Mouse (Mus musculus): Measurements from ENCODE around the gene Ppat. TPM values are rescaled to one million over a fixed set of nuclear protein-coding genes. Genes with fewer than 3 reads are reported as not detected.

Gene Ppat
- polyA plus RNA-seq, 1 experiment from 2014 or later = 26.2 TPM

DNA sequence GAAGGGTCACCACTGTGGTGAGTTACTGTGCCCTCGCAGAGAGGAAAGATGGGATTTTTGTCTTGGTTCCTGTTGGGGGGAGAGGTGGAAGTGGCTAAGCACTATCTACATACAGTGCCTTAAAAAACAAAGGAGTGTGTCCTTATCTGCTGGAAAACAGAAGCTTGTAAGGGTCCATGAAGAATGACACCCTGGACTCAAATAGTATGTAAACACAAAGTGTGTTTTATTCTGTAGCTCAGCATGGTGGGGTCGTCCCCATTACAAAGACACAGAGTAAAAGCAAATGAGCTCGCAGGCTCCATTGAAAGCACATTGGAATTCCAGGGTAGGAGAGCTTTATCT, 45.3 kb downstream of the Ppat start:
- Histone ChIP-seq H3K4me1 (ENCODE audit: control insufficient read depth, insufficient read depth, low read length) (0 out of 2 replicates have a peak, but pooled peaks cover 6% of the 10 kb centered on the region), H3K9ac (ENCODE audit: low read length) (peak overlapping the region; percentile 84), H3K27me3 (ENCODE audit: control insufficient read depth, insufficient read depth, low read length) (no peaks in the 10 kb centered on the region), H3K4me3 (replicated peaks; ENCODE audit: low read length) (peak overlapping the region; percentile 80), H3K9me3 (replicated peaks; ENCODE audit: control insufficient read depth, low read length) (no peaks in the 10 kb centered on the region), H3K27ac (ENCODE audit: low read length) (peak overlapping the region; percentile 93; the same call in 1 of the 2 replicates), H3K4me2 (ENCODE audit: low read depth, low read length) (peak overlapping the region; percentile 58), H3K36me3 (ENCODE audit: control insufficient read depth, insufficient read depth, low read length) (no peaks in the 10 kb centered on the region)
- ATAC-seq (ENCODE audit: insufficient read depth, low FRiP score) = no peak
- WGBS = 27% methylated on average over 3 of the region's 3 CpGs

DNA sequence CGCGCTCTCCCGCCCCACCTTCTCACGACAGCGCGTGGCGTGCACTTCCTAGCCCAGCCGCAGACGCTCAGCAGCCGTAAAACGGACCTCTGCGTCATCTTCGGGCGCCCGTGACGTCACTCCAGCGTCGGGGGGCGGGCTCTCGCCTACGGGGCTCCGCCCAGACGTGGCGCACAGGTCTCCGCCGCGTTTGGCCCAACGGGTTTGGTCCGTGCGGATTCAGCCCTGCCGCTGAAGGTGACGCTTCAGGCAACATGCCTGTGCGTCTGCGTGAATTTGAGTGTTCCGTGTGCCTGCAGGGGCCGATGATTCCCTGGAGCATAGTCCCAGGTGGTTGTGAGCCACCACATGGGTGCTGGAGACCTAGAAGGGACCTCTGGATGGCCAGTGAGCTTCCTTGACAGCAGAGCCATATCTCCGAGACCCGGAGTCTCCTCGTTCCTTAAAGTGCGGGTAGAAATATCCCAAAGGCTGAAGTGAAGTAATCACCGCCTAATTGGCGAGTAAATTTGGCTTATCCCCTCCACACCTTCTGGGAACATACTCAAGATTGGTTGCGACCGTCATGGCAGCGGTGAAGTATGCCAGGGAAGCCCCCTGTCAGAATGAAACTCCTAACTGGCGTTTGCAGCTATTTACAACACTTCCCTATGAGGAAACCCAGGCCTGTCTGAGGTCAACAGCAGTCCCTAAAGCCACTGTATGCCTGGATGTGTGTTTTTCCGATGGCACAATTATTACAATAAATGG, 45.8 kb downstream of the Ppat start, which contains the start of gene Aasdh:
TSS of gene Aasdh (minus strand) at position 110 of the 750 bp plus-strand sequence.
- Histone ChIP-seq H3K4me1 (ENCODE audit: control insufficient read depth, insufficient read depth, low read length) (0 out of 2 replicates have a peak, but pooled peaks cover 6% of the 10 kb centered on the region), H3K9me3 (replicated peaks; ENCODE audit: control insufficient read depth, low read length) (no peaks in the 10 kb centered on the region), H3K4me3 (replicated peaks; ENCODE audit: low read length) (peak within 1 kb of the TSS; percentile 80), H3K27ac (ENCODE audit: low read length) (peak within 1 kb of the TSS; percentile 93), H3K9ac (ENCODE audit: low read length) (peak within 1 kb of the TSS; percentile 84), H3K36me3 (ENCODE audit: control insufficient read depth, insufficient read depth, low read length) (0 out of 2 replicates have a peak, but pooled peaks cover 3% of the 10 kb centered on the region), H3K4me2 (ENCODE audit: low read depth, low read length) (peak within 1 kb of the TSS; percentile 65), H3K27me3 (ENCODE audit: control insufficient read depth, insufficient read depth, low read length) (no peaks in the 10 kb centered on the region)
- ATAC-seq (ENCODE audit: insufficient read depth, low FRiP score) = peak; percentile 97
- WGBS = under 1% methylated on average over 47 of the region's 47 CpGs

DNA sequence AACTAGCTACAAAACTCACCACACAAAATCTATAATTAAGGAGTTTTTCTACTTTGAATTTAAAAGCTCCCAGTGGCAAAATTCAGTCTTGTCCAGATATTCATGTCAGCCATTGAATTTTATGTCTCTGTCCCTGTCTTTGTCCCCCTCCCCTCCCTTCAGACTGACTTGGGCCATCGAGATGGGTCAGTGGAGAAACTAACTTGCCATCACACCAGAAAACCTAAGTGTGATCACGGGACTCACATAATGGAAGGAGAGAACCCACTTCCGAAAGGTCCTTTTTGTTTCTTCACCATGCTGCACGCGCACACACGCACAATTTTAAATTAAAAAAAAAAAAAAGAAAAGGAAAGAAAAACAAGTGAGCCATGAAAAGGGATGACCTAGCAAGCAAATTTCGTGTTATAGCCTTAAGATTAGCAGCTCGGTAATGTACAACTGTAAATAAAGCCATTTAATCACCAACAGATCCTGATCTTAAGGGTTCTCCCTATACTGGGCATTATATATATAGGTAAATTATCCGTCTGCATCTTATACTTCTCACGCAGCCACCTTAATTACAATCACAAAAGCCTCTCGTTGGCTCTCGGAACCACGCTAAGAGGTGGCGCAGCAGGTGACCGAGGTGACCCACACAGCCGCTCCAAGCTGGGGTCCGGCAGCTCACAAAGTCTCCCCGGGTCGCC, 46.5 kb downstream of the Ppat start:
- under 1% methylated on average over 19 of the region's 19 CpGs for WGBS

DNA sequence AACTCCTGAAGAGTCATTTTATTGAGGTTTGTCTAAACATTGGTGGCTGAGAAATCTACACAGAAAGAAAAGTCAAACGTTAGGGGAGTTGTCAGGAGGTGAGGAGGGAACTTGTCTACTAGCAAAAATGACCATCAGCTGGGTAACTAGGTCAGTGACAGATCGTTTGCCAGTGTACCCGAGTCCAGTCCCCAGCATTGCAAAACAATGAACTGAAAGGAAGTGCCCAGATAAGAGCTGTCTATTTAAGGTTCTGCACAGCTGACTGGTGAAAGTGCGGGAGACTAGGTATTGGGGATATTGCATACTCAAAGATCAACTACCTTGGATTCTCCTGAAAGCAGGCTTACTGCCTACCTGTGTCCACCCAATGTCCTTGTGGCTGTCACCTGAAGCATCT, 49.2 kb downstream of the Ppat start:
- Histone ChIP-seq H3K27me3 (ENCODE audit: control insufficient read depth, insufficient read depth, low read length) (no peaks in the 10 kb centered on the region), H3K9me3 (replicated peaks; ENCODE audit: control insufficient read depth, low read length) (no peaks in the 10 kb centered on the region), H3K36me3 (ENCODE audit: control insufficient read depth, insufficient read depth, low read length) (0 out of 2 replicates have a peak, but pooled peaks cover 3% of the 10 kb centered on the region), H3K27ac (ENCODE audit: low read length) (no peak overlapping the region), H3K9ac (ENCODE audit: low read length) (no peak overlapping the region), H3K4me2 (ENCODE audit: low read depth, low read length) (no peak overlapping the region), H3K4me3 (replicated peaks; ENCODE audit: low read length) (no peak overlapping the region), H3K4me1 (ENCODE audit: control insufficient read depth, insufficient read depth, low read length) (0 out of 2 replicates have a peak, but pooled peaks cover 6% of the 10 kb centered on the region)
- WGBS = 75% methylated on average over 4 of the region's 4 CpGs
- no peak for ATAC-seq (ENCODE audit: insufficient read depth, low FRiP score)

More for the DNA sequence above, 46.5 kb downstream of the Ppat start:
- Histone ChIP-seq H3K4me2 (ENCODE audit: low read depth, low read length) (peak overlapping the region; percentile 65), H3K27ac (ENCODE audit: low read length) (peak overlapping the region; percentile 93), H3K36me3 (ENCODE audit: control insufficient read depth, insufficient read depth, low read length) (0 out of 2 replicates have a peak, but pooled peaks cover 3% of the 10 kb centered on the region), H3K27me3 (ENCODE audit: control insufficient read depth, insufficient read depth, low read length) (no peaks in the 10 kb centered on the region), H3K4me3 (replicated peaks; ENCODE audit: low read length) (peak overlapping the region; percentile 80), H3K9ac (ENCODE audit: low read length) (peak overlapping the region; percentile 84), H3K9me3 (replicated peaks; ENCODE audit: control insufficient read depth, low read length) (no peaks in the 10 kb centered on the region), H3K4me1 (ENCODE audit: control insufficient read depth, insufficient read depth, low read length) (0 out of 2 replicates have a peak, but pooled peaks cover 6% of the 10 kb centered on the region)
- no peak for ATAC-seq (ENCODE audit: insufficient read depth, low FRiP score)

DNA sequence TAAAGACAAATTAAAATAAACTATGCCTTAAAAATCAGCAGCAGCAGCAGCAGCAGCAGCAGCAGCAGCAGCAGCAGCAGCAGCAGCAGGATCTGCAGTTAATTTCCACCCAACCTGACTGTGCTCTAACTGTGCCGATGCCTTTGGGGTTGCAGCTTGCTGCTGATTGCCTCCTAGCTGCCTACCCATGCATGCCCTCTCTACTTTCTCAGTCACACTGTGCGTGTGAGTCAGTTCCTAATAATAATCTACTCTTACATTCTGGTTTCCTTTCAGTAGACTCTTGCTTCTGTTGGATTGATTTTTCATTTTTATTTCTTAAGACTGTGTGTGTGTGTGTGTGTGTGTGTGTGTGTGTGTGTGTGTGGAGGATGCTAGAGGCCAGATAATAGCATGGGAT, 58.3 kb downstream of the Ppat start:
- H3K4me2 ChIP-seq (ENCODE audit: low read depth, low read length) = no peak overlapping the region
- H3K27me3 ChIP-seq (ENCODE audit: control insufficient read depth, insufficient read depth, low read length) = no peaks in the 10 kb centered on the region
- H3K4me1 ChIP-seq (ENCODE audit: control insufficient read depth, insufficient read depth, low read length) = no peaks in the 10 kb centered on the region
- H3K27ac ChIP-seq (ENCODE audit: low read length) = no peak overlapping the region
- no peak overlapping the region for H3K9ac ChIP-seq (ENCODE audit: low read length)
- H3K36me3 ChIP-seq (ENCODE audit: control insufficient read depth, insufficient read depth, low read length) = 0 out of 2 replicates have a peak, but pooled peaks cover 5% of the 10 kb centered on the region
- no peaks in the 10 kb centered on the region for H3K9me3 ChIP-seq (replicated peaks; ENCODE audit: control insufficient read depth, low read length)
- 77% methylated on average over 2 of the region's 2 CpGs for WGBS
- ATAC-seq (ENCODE audit: insufficient read depth, low FRiP score) = no peak
- no peak overlapping the region for H3K4me3 ChIP-seq (replicated peaks; ENCODE audit: low read length)

DNA sequence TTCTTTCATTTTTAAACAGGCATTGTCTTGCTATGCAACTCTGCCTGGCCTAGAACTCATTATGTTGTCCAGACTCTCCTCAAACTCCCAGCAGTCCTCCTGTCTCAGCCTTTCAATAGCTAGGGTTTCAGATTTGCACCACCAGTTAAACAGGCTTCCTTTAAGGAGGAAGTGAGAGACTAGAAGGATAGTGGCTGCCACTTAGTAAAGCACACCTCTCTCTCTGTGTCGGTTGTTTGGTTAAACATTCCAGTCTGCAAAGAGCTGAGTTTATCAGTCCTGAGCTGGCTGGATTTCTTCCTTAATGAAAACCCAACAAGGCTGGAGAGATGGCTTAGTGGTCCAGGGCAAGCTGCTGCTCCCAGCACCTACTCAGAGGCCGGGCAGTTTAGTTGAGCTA, 58.8 kb downstream of the Ppat start:
- WGBS = 34% methylated on average over 2 of the region's 2 CpGs
- Histone ChIP-seq H3K9me3 (replicated peaks; ENCODE audit: control insufficient read depth, low read length) (no peaks in the 10 kb centered on the region), H3K4me2 (ENCODE audit: low read depth, low read length) (no peak overlapping the region), H3K9ac (ENCODE audit: low read length) (no peak overlapping the region), H3K36me3 (ENCODE audit: control insufficient read depth, insufficient read depth, low read length) (0 out of 2 replicates have a peak, but pooled peaks cover 5% of the 10 kb centered on the region), H3K27ac (ENCODE audit: low read length) (0 out of 2 replicates have a peak overlapping the region, but pooled peaks have one; percentile 6), H3K4me3 (replicated peaks; ENCODE audit: low read length) (no peak overlapping the region), H3K27me3 (ENCODE audit: control insufficient read depth, insufficient read depth, low read length) (no peaks in the 10 kb centered on the region), H3K4me1 (ENCODE audit: control insufficient read depth, insufficient read depth, low read length) (no peaks in the 10 kb centered on the region)
- ATAC-seq (ENCODE audit: insufficient read depth, low FRiP score) = no peak

DNA sequence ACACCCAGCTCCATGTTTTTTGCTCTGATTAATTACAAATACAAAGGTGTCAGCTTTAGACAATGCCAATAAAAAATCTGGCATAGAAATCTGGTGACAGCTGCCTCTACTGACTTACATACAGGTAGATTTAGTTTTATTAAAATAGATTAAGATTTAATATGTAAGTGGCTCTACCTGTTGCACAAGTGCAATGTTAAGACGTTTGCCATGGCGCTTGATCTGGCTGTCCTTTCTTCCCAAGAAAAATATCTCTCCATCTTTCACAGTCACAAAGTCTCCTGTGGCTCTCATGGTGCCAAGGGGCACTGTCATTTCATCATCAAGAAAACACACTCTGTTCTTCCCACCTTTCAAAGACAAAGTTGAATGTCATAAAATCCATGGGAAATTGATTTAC, 64.4 kb downstream of the Ppat start:
- H3K9ac ChIP-seq (ENCODE audit: low read length) = no peak overlapping the region
- peaks cover 8% of the 10 kb centered on the region; the same call in 1 of the 2 replicates for H3K36me3 ChIP-seq (ENCODE audit: control insufficient read depth, insufficient read depth, low read length)
- no peaks in the 10 kb centered on the region for H3K27me3 ChIP-seq (ENCODE audit: control insufficient read depth, insufficient read depth, low read length)
- no peak overlapping the region for H3K27ac ChIP-seq (ENCODE audit: low read length)
- H3K4me1 ChIP-seq (ENCODE audit: control insufficient read depth, insufficient read depth, low read length) = no peaks in the 10 kb centered on the region
- H3K4me2 ChIP-seq (ENCODE audit: low read depth, low read length) = no peak overlapping the region
- no peak overlapping the region for H3K4me3 ChIP-seq (replicated peaks; ENCODE audit: low read length)
- 91% methylated on average over 2 of the region's 2 CpGs for WGBS
- H3K9me3 ChIP-seq (replicated peaks; ENCODE audit: control insufficient read depth, low read length) = no peaks in the 10 kb centered on the region
- ATAC-seq (ENCODE audit: insufficient read depth, low FRiP score) = no peak

DNA sequence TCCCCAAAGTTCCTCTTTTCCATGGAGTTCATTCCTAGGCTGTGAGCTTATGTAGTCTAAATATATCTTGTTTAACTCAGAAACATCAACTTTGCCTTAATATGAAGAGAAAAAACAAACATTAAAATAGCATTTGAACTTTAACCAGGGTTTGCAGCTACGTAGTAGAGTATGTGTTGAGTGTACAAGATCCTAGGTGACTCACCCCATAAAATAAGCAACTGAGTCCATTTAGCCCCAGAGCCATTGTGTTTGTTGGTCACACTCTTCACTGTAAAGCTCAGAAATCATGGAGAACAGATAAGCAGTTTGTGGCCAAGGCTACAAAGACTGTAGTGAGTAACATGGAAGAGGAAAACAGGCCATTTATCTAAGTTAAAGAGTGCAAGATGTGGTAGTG, 67.3 kb downstream of the Ppat start:
- no peaks in the 10 kb centered on the region for H3K4me1 ChIP-seq (ENCODE audit: control insufficient read depth, insufficient read depth, low read length)
- H3K27ac ChIP-seq (ENCODE audit: low read length) = no peak overlapping the region
- WGBS = 78% methylated on average over 1 of the region's 1 CpGs
- H3K36me3 ChIP-seq (ENCODE audit: control insufficient read depth, insufficient read depth, low read length) = peaks cover 3% of the 10 kb centered on the region; the same call in 1 of the 2 replicates
- no peak overlapping the region for H3K4me2 ChIP-seq (ENCODE audit: low read depth, low read length)
- no peaks in the 10 kb centered on the region for H3K27me3 ChIP-seq (ENCODE audit: control insufficient read depth, insufficient read depth, low read length)
- H3K4me3 ChIP-seq (replicated peaks; ENCODE audit: low read length) = no peak overlapping the region
- no peaks in the 10 kb centered on the region for H3K9me3 ChIP-seq (replicated peaks; ENCODE audit: control insufficient read depth, low read length)
- no peak for ATAC-seq (ENCODE audit: insufficient read depth, low FRiP score)
- no peak overlapping the region for H3K9ac ChIP-seq (ENCODE audit: low read length)

Measured in stomach, embryonic 16.5 days (tissue).